Mouse (Mus musculus) induced T-regulatory cell, adult 2 months (primary cell): ENCODE data around the gene Siah2.

ENCODE experiments used
- DNase-seq: peaks from one replicate; pipeline ENCODE4 v3.0.0-alpha.2; 2012; ENCODE audit warnings: low read depth

The Siah2 gene

DNA sequence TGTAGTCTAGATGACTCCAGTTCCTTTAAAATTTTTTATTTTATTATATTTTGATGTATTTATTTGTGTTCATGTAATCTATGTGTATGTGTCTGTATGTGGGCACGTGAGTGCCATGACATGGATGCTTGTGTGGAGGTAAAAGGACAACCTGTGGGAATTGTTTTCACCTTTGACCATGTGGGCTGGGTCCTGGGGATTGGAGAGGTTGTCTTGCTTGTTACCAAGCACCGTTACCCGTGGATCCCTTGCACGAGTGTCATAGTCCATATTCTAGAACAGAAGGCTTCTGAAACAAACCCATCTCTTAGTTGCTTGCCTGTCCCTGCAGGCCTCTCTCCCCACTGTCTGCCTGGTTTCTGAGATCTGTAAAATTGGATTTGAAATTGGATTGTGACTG is 31.6 kb downstream of the Siah2 start:
- DNase-seq = no peak

- peak; percentile 88 for DNase-seq
Observed at GRCm38 (mm10) chr3:58657356-58657755, 34.8 kb downstream of the Siah2 start.

GRCm38 (mm10) chr3:58655362-58656130 is 36.7 kb downstream of the Siah2 start:
- DNase-seq = peak; percentile 79

GRCm38 (mm10) chr3:58653907-58654306 is 38.3 kb downstream of the Siah2 start:
- DNase-seq = peak; percentile 52

GRCm38 (mm10) chr3:58650328-58650727 is 41.9 kb downstream of the Siah2 start:
- no peak for DNase-seq

DNA sequence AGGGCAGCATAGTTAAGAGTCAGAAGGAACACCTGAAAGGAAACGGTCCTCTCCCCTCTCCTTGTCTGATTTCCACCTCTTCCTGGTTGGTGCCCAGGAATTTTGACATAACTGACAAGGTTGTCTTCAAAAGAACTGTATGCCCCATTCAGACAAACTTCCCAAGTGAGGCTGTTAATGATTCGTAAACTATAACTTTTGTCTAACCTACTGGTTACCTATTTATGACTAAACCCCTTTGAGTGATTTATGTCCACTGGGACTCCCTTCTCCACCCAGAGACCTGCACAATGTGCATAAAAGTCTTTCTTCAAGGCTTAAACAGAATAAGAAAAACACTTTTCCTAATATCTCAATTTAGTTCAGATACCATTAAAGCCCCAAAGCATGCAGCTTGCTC is 45.0 kb downstream of the Siah2 start:
- no peak for DNase-seq

DNA sequence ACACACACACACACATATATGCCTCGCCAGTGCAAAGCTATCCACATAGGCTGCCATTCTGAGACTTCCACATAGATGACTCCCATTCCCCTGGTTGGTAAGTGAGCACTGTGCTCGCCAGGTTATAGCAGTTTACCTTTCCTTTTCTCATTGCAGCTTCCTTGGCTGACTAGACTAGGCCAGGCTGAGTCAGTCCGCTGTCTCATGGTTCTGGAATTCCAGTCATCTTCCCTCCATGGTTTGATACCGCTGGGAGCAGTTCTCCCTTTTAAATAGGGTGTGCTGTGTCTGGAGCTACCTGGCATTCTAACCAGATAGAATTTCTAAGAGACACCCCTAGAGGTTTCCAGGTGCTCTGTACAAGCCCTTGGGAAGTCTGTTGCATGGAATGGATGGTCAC is 46.0 kb downstream of the Siah2 start:
- no peak for DNase-seq

DNA sequence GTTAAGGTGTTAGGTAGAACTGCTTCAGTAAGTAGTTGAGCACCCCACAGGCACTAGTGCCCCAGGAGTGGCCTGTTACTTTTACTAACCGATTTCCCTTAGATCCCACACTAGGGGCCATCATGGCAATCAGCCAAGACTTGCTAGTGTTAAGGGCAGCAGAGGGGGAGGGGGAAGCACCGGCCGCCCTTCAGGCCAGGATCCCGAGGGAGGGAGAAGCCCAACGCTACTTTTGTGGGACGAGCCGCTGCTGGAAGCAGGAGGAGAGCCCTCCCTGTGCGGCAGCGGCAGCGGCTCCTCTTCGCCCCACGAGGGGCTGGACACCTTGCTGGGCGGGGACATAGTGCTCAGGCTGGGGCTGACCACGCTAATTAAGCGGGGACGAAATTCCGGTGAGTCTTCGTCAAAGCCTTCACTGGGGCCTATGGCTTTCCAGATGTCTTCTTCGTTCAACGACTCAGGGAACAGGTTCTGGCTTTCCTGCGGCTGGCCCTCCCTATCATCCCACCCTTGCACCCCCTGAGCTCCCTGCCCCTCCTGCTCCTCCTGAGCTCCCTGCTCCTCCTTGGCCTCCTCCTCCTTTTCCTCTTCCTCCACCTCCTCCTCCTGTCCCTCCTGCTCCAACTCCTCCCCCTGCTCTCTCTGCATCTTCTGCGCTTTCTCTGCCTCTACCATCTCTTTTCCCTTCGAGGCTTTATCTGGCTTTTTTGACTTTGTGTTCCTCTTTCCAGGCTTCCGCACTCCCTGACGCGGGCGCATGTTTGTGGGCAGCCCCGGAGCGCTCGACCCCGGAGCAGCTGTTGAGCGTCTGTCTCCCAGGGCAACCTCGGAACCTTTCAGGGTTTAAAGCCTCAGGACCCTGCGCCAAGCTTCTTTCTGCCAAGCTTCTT is 55.5 kb downstream of the Siah2 start, which contains the start of gene Erich6:
Gene Erich6 (minus strand): TSS at position 802 of the 890 bp plus-strand sequence.
- DNase-seq = no peak

DNA sequence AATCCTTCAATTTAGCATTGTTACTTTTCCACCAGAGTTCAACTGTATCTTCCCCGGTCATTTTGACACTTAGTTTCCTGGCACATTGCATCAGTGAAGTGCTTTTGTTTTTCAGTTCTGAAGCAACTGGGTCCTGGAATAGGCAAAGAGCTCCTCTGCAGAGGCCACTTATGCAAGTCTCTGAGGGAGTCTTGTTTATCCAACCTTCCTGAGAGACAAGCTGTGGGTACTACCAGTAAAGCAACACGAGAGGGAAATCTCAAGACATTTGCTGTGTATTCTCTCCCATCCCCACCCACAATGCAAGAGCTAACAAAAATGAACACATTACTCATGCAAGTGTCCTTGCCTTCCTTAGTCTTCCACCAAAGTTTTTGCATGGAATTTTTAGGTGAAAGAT is 60.5 kb downstream of the Siah2 start:
- DNase-seq = no peak

GRCm38 (mm10) chr3:58624981-58625380 is 67.2 kb downstream of the Siah2 start:
- no peak for DNase-seq
